Mouse (Mus musculus): ENCODE data around the gene Gm20431. TPM values are rescaled to one million over a fixed set of nuclear protein-coding genes. Genes with fewer than 3 reads are reported as not detected.
A peak's percentile ranks its signal among the peaks of the same experiment; 100 is the strongest.
"Not testable (repeated sequence)": the region's sequence is repeated elsewhere in the genome, so short reads cannot be mapped to it uniquely, and the experiment has no call there.

Gene Gm20431
- total RNA-seq, 1 experiment, result 21.9 TPM

DNA sequence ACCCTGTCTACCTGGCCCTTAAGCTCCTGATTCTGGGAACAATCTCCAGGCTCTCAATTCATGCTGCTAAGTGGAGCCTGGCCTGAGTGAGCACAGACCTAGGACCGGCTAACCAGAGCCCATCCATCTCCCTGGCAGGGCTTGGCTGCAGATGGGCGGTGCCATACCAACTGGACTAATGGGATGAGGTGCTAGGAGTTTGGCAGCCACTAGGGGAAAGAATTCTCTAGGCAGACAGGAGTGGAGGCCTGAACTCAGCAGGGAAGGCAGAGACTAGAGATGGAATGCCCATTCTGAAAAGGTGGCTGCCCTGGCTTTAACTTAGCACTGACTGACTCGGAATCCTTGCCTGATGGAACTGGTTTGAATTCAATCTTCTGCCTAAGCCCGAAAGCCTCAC is 14.9 kb downstream of the Gm20431 start:
- Histone ChIP-seq H3K9me3 (ENCODE audit: control insufficient read depth, insufficient read depth, low read depth, low read length) (no peaks in the 10 kb centered on the region), H3K27ac (ENCODE audit: insufficient read depth, low read depth, low read length, poor library complexity, severe bottlenecking) (no peak overlapping the region), H3K36me3 (ENCODE audit: control insufficient read depth, insufficient read depth, low read length, poor library complexity, severe bottlenecking) (peaks cover 27% of the 10 kb centered on the region; the same call in 1 of the 2 replicates), H3K9ac (ENCODE audit: insufficient read depth, low read depth, low read length, poor library complexity, severe bottlenecking) (no peak overlapping the region), H3K4me1 (ENCODE audit: control insufficient read depth in 2 of 2, insufficient read depth in 2 of 2, low read length in 2 of 2, poor library complexity in 1 of 2) (no peaks in the 10 kb centered on the region), H3K4me3 (ENCODE audit: insufficient read depth in 1 of 2, low read depth in 1 of 2, low read length in 2 of 2, poor library complexity in 1 of 2, severe bottlenecking in 1 of 2) (no peak overlapping the region)
- no peak for DNase-seq (ENCODE audit: low read depth, low spot score)
- in situ Hi-C loops (cut with MboI; ENCODE audit: low sequenced_read_pairs in 2 of 2, unreplicated experiment in 2 of 2), result no loop called here
- TF ChIP-seq ZNF384 (IDR thresholded peaks at IDR 0.05; ENCODE audit: low read depth, low read length) (no peak), MAFK (IDR thresholded peaks at IDR 0.05; ENCODE audit: insufficient read depth, low read depth, low read length) (no peak), CHD2 (IDR thresholded peaks at IDR 0.05; ENCODE audit: low read depth, low read length) (no peak), HCFC1 (IDR thresholded peaks at IDR 0.05; ENCODE audit: borderline replicate concordance, insufficient read depth, low read length) (no peak), ZC3H11A (IDR thresholded peaks at IDR 0.05; ENCODE audit: borderline replicate concordance, low read depth, low read length) (no peak)

- H3K4me3 ChIP-seq (ENCODE audit: insufficient read depth in 1 of 2, low read depth in 1 of 2, low read length in 2 of 2, poor library complexity in 1 of 2, severe bottlenecking in 1 of 2); H3K27ac ChIP-seq (ENCODE audit: insufficient read depth, low read depth, low read length, poor library complexity, severe bottlenecking); in situ Hi-C loops (cut with MboI; ENCODE audit: low sequenced_read_pairs in 2 of 2, unreplicated experiment in 2 of 2); H3K9me3 ChIP-seq (ENCODE audit: control insufficient read depth, insufficient read depth, low read depth, low read length); H3K9ac ChIP-seq (ENCODE audit: insufficient read depth, low read depth, low read length, poor library complexity, severe bottlenecking); DNase-seq (ENCODE audit: low read depth, low spot score); H3K4me1 ChIP-seq (ENCODE audit: control insufficient read depth in 2 of 2, insufficient read depth in 2 of 2, low read length in 2 of 2, poor library complexity in 1 of 2): not testable (repeated sequence)
- H3K36me3 ChIP-seq (ENCODE audit: control insufficient read depth, insufficient read depth, low read length, poor library complexity, severe bottlenecking), result peaks cover 23% of the 10 kb centered on the region; the same call in 1 of the 2 replicates
These were observed 17.8 kb downstream of the Gm20431 start for GRCm38 (mm10) chr2:167643356-167644052.

- Histone ChIP-seq H3K27ac (ENCODE audit: insufficient read depth, low read depth, low read length, poor library complexity, severe bottlenecking) (no peak overlapping the region), H3K4me3 (ENCODE audit: insufficient read depth in 1 of 2, low read depth in 1 of 2, low read length in 2 of 2, poor library complexity in 1 of 2, severe bottlenecking in 1 of 2) (no peak overlapping the region), H3K9me3 (ENCODE audit: control insufficient read depth, insufficient read depth, low read depth, low read length) (no peaks in the 10 kb centered on the region), H3K36me3 (ENCODE audit: control insufficient read depth, insufficient read depth, low read length, poor library complexity, severe bottlenecking) (peaks cover 18% of the 10 kb centered on the region; the same call in 1 of the 2 replicates), H3K9ac (ENCODE audit: insufficient read depth, low read depth, low read length, poor library complexity, severe bottlenecking) (no peak overlapping the region), H3K4me1 (ENCODE audit: control insufficient read depth in 2 of 2, insufficient read depth in 2 of 2, low read length in 2 of 2, poor library complexity in 1 of 2) (no peaks in the 10 kb centered on the region)
- DNase-seq (ENCODE audit: low read depth, low spot score), result no peak
- in situ Hi-C loops (cut with MboI; ENCODE audit: low sequenced_read_pairs in 2 of 2, unreplicated experiment in 2 of 2), result no loop called here
- no peak for TF ChIP-seq ZC3H11A (IDR thresholded peaks at IDR 0.05; ENCODE audit: borderline replicate concordance, low read depth, low read length)
- TF ChIP-seq HCFC1 (IDR thresholded peaks at IDR 0.05; ENCODE audit: borderline replicate concordance, insufficient read depth, low read length), result no peak
- no peak for TF ChIP-seq ZNF384 (IDR thresholded peaks at IDR 0.05; ENCODE audit: low read depth, low read length)
- no peak for TF ChIP-seq MAFK (IDR thresholded peaks at IDR 0.05; ENCODE audit: insufficient read depth, low read depth, low read length)
- TF ChIP-seq CHD2 (IDR thresholded peaks at IDR 0.05; ENCODE audit: low read depth, low read length), result no peak
These were observed 19.1 kb downstream of the Gm20431 start for GRCm38 (mm10) chr2:167642164-167642563.

- in situ Hi-C loops (cut with MboI; ENCODE audit: low sequenced_read_pairs in 2 of 2, unreplicated experiment in 2 of 2), result no loop called here
- no peaks in the 10 kb centered on the region for H3K4me1 ChIP-seq (ENCODE audit: control insufficient read depth in 2 of 2, insufficient read depth in 2 of 2, low read length in 2 of 2, poor library complexity in 1 of 2)
- no peak overlapping the region for H3K27ac ChIP-seq (ENCODE audit: insufficient read depth, low read depth, low read length, poor library complexity, severe bottlenecking)
- H3K9me3 ChIP-seq (ENCODE audit: control insufficient read depth, insufficient read depth, low read depth, low read length), result no peaks in the 10 kb centered on the region
- H3K36me3 ChIP-seq (ENCODE audit: control insufficient read depth, insufficient read depth, low read length, poor library complexity, severe bottlenecking), result peaks cover 18% of the 10 kb centered on the region; the same call in 1 of the 2 replicates
- TF ChIP-seq MAFK (IDR thresholded peaks at IDR 0.05; ENCODE audit: insufficient read depth, low read depth, low read length), result no peak
- TF ChIP-seq HCFC1 (IDR thresholded peaks at IDR 0.05; ENCODE audit: borderline replicate concordance, insufficient read depth, low read length), result no peak
- no peak for TF ChIP-seq ZNF384 (IDR thresholded peaks at IDR 0.05; ENCODE audit: low read depth, low read length)
- TF ChIP-seq CHD2 (IDR thresholded peaks at IDR 0.05; ENCODE audit: low read depth, low read length), result no peak
- no peak for TF ChIP-seq ZC3H11A (IDR thresholded peaks at IDR 0.05; ENCODE audit: borderline replicate concordance, low read depth, low read length)
- no peak overlapping the region for H3K4me3 ChIP-seq (ENCODE audit: insufficient read depth in 1 of 2, low read depth in 1 of 2, low read length in 2 of 2, poor library complexity in 1 of 2, severe bottlenecking in 1 of 2)
- DNase-seq (ENCODE audit: low read depth, low spot score), result no peak
- H3K9ac ChIP-seq (ENCODE audit: insufficient read depth, low read depth, low read length, poor library complexity, severe bottlenecking), result no peak overlapping the region
These were observed 20.0 kb downstream of the Gm20431 start for GRCm38 (mm10) chr2:167641337-167641736.

DNA sequence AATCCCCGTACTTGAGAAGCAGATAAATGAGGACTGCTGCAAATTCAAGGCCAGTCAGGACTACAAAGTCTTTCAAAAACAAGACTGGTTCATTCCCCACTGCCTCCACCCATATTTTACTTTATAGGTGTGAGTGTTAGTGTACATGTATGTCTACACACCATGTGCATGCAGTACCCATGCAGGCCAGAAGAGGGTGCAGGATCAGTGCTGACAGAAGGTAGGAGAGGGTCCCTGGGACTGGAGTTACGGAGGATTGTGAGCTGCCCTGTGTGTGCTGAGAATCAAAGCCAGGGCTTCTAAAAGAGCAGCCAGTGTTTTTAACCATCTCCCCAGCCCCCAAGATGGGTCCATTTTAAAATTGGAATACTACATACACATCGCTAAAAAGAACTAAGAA is 21.0 kb downstream of the Gm20431 start:
- Histone ChIP-seq H3K9ac (ENCODE audit: insufficient read depth, low read depth, low read length, poor library complexity, severe bottlenecking) (no peak overlapping the region), H3K36me3 (ENCODE audit: control insufficient read depth, insufficient read depth, low read length, poor library complexity, severe bottlenecking) (peaks cover 12% of the 10 kb centered on the region; the same call in 1 of the 2 replicates), H3K4me1 (ENCODE audit: control insufficient read depth in 2 of 2, insufficient read depth in 2 of 2, low read length in 2 of 2, poor library complexity in 1 of 2) (no peaks in the 10 kb centered on the region), H3K27ac (ENCODE audit: insufficient read depth, low read depth, low read length, poor library complexity, severe bottlenecking) (no peak overlapping the region), H3K4me3 (ENCODE audit: insufficient read depth in 1 of 2, low read depth in 1 of 2, low read length in 2 of 2, poor library complexity in 1 of 2, severe bottlenecking in 1 of 2) (no peak overlapping the region), H3K9me3 (ENCODE audit: control insufficient read depth, insufficient read depth, low read depth, low read length) (no peaks in the 10 kb centered on the region)
- DNase-seq (ENCODE audit: low read depth, low spot score), result peak; percentile 47
- in situ Hi-C loops (cut with MboI; ENCODE audit: low sequenced_read_pairs in 2 of 2, unreplicated experiment in 2 of 2), result no loop called here
- TF ChIP-seq ZNF384 (IDR thresholded peaks at IDR 0.05; ENCODE audit: low read depth, low read length), result no peak
- TF ChIP-seq HCFC1 (IDR thresholded peaks at IDR 0.05; ENCODE audit: borderline replicate concordance, insufficient read depth, low read length), result no peak
- no peak for TF ChIP-seq ZC3H11A (IDR thresholded peaks at IDR 0.05; ENCODE audit: borderline replicate concordance, low read depth, low read length)
- TF ChIP-seq MAFK (IDR thresholded peaks at IDR 0.05; ENCODE audit: insufficient read depth, low read depth, low read length), result no peak
- TF ChIP-seq CHD2 (IDR thresholded peaks at IDR 0.05; ENCODE audit: low read depth, low read length), result no peak

Measured in ES-E14 (cell line).